Mouse (Mus musculus) embryonic fibroblast, embryonic 13.5 days (primary cell): Measurements from ENCODE around the gene Tuba1c. TPM values are rescaled to one million over a fixed set of nuclear protein-coding genes. Genes with fewer than 3 reads are reported as not detected.

Experiments
- H3K27ac ChIP-seq: 2 replicates; pipeline ENCODE4 v1.5.1; 2012; ENCODE audit warnings: low read length, control low read depth, inconsistent platforms; ENCODE audit not compliant: insufficient read depth
- H3K4me1 ChIP-seq: 2 replicates; pipeline ENCODE4 v1.6.1; 2011; ENCODE audit warnings: low read length; ENCODE audit not compliant: control insufficient read depth, insufficient read depth
- H3K4me3 ChIP-seq: 2 replicates; pipeline ENCODE4 v1.5.1; 2011; ENCODE audit warnings: mild to moderate bottlenecking, control low read depth, low read length; ENCODE audit not compliant: insufficient read depth
- CTCF ChIP-seq: IDR thresholded peaks from 2 replicates; pipeline ENCODE4 v1.5.1; 2011; ENCODE audit warnings: mild to moderate bottlenecking, control low read depth, low read length, moderate library complexity, borderline replicate concordance; ENCODE audit not compliant: insufficient read depth
- POLR2A ChIP-seq: IDR thresholded peaks from 2 replicates; pipeline ENCODE4 v1.6.1; 2011; ENCODE audit warnings: low read depth, mild to moderate bottlenecking, control low read depth, low read length, moderate library complexity
- polyA plus RNA-seq: library from polyadenylated mRNA; stranded (reverse); fragments of >200 nt; gene quantifications from 2 replicates; pipeline ENCODE4 v1.2.4, GENCODE M21; 2011; ENCODE audit warnings: low read depth; ENCODE audit not compliant: missing spikeins, insufficient read length

The Tuba1c gene
- polyA plus RNA-seq: 171 and 395 TPM in 2 replicates

DNA sequence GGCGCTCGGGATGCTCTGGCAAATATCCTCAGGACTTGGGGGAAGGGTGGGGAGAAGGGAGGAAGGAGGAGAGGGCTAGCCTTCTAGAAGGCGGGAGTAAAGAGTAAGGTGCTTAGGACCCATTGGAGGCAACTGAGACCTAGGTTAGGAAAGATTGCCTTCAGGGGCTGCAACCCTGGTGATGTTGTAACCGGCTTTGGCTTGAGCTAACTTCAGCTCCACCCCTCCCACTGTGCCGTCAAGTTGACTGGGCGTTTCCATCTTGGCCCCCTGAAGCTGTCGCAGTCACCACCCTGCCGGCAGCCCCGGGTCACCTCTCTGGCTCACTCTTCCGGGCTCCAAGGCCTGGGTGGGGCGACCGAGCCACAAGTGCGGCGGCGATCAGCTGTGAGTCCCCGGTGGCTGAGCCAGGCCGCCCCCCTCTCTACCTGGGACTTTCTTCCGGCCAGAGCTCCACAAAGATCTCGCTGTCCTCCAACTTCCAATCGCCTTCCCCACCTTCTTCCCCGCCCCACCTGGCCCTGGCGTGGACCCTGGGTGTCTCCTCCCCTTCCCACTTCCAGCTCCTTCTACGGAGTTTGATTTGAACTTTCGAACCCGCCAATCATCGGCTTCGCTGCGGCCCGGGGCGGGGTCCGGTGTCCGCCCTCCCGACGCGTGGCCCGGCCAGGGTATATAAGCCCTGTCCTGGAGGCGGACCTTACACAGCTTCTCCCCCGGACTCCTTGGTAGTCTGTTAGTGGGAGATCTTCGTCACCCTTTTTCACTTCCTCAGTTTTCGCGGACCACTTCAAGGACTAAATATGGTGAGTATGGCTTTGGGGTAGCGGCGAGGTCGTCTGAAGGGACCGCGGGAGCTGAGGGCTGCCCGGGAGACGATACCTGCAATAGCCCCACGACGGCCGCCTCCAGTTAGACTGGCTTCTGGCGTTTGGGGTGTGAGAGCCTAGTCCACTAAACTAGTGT is at the start of gene Tuba1c:
TSS of gene Tuba1c (plus strand) at position 273 of the 966 bp plus-strand sequence.
- Histone ChIP-seq H3K27ac (peak within 1 kb of the TSS; percentile 85), H3K4me1 (peaks cover 4% of the 10 kb centered on the region), H3K4me3 (peak within 1 kb of the TSS; percentile 79)
- TF ChIP-seq POLR2A (peak; percentile 99), CTCF (no peak)

DNA sequence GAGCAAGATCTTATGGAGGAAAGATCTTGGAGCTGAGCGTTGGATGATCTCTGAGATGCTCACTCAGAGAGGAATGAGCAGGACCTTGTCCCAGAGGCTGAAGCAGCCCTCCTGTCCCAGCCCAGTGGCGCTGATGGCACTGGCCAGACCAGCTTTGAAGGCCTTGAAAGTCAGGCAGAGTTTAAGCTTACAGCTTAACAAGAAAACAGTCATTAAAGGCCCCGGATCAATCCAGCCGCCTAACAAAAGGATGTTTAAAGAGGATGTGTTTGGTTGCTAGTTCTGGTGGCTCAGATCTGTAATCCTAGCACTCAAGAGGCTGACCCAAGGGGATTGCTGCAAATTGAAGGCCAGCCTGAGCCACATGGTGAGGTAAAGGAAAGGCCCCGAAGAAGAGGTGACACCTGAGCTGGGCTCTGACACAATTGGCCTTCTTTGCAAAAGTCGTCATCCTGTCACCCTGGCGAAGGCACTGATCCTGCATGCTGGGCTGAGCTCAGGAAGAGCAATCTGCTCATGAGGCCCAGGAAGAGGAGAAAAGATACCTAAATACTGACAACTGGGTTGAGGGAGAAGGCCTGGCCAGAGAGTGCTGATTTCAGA is 49.6 kb upstream of the Tuba1c start:
- Histone ChIP-seq H3K4me1 (0 out of 2 replicates have a peak, but pooled peaks cover 4% of the 10 kb centered on the region), H3K27ac (no peak overlapping the region), H3K4me3 (no peak overlapping the region)
- no peak for TF ChIP-seq POLR2A
- TF ChIP-seq CTCF: no peak

DNA sequence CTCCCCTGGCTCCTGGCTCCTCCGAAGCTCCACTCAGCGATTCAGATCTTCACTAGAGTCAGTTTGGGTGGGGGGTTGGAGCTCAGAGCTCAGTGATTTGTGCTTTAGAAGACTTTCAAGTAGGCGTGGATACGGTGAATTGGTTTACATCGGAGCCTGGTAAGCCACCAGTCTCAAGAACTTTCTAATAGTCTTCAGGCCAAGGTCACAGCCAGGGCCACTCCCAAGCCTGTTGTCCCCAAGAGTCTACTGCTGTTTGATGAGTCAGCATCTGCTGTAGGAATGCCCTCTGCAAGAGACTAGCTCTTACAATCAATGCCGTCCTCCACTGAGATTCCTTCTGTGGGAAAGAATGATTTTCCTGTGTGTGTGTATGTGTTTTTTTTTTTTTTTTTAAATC is 47.6 kb upstream of the Tuba1c start:
- no peak overlapping the region for H3K4me3 ChIP-seq
- H3K27ac ChIP-seq: no peak overlapping the region
- H3K4me1 ChIP-seq: peaks cover 6% of the 10 kb centered on the region; the same call in 1 of the 2 replicates
- TF ChIP-seq POLR2A (no peak), CTCF (no peak)

DNA sequence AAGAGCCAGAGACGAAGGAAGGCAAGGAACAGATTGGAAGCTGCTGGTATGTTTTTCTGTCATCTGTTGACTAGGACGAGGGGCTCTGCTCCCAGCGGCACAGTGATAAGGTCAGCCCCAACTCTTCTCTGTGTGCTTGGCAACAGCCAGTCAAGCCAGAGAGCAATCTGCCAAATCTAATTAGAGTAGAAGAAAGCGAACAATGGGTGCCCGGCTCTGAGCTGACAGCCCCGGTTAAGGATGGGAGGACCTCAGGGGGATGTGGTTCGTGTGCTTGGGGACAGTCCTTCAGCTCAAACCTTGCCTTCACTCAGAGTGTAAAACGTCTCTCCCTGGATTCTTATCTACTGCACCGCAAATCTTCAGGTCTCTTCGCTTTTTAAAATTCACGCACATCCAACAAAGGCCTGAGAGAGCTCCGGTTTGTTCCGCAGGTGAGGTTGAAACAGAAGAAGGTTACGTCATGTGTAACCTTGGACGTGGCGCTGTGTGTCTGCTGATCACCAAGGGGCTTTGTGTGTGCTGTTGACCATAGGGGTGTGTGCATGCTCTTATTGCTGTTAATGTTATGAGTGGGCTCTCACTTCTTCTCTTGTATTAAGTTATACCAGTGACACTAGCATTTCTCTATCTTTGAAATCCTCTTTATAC is 46.1 kb upstream of the Tuba1c start:
- no peak for TF ChIP-seq POLR2A
- TF ChIP-seq CTCF: no peak
- Histone ChIP-seq H3K4me1 (peaks cover 9% of the 10 kb centered on the region), H3K27ac (no peak overlapping the region)

DNA sequence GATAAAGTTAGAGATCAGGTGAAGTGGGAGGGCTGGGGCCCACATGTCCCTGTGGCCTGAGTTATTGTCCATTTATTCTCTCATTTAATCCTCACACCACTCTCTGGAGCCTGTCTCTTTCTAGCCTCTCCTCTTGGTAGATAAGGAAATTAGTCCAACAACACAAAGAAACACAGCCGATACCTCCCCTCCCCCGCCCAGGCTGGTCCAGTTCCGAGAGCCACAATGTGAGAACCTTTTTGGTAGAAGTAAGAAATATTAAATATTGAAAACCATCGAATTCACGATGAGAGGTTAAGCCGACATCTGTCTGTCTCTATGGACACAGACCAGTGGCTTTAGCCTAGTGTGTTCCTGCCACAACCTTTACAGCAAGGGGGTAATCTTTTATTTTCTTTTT is 45.0 kb upstream of the Tuba1c start:
- Histone ChIP-seq H3K27ac (no peak overlapping the region), H3K4me1 (peaks cover 9% of the 10 kb centered on the region), H3K4me3 (no peak overlapping the region)
- TF ChIP-seq POLR2A (no peak), CTCF (no peak)

More for the DNA sequence above, 46.1 kb upstream of the Tuba1c start:
- H3K4me3 ChIP-seq: no peak overlapping the region

DNA sequence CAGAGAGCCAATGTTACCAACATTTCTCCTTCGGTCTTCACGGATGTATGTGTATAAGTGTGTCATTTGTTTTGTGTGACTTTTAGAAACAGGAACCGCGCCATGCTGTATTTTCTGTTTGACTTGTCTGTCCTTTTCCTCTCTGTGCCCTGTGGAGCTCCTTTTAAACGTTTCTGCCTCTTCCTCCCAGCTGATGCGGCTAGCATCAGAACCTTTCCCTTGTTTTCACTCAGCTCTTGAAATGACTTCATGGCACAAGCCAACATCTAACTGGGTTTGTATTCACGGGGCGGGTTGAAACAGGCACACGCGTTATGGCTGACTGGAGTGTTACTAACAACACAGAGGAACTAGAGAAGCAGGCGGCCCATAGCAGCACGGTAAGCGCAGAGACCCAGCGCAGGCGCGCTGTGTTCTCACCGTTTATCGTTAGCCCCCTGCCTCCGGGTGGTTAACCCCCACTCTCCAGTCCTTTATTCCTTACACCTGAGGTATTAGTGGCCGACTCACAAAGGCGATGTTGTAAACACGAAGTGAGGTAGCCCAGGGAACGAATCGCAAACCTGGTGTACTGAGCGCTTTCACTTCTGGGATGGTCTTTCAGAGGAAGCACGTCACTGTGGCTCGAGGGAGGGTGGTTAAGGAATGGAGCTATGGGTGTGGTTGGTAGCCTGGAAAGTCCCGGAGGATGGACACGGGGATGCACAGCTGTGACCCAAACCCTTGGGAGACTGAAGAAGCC is 44.3 kb upstream of the Tuba1c start:
- Histone ChIP-seq H3K27ac (peak overlapping the region; percentile 92), H3K4me3 (peak overlapping the region; percentile 49), H3K4me1 (peaks cover 9% of the 10 kb centered on the region)
- TF ChIP-seq CTCF (no peak), POLR2A (peak; percentile 95)

DNA sequence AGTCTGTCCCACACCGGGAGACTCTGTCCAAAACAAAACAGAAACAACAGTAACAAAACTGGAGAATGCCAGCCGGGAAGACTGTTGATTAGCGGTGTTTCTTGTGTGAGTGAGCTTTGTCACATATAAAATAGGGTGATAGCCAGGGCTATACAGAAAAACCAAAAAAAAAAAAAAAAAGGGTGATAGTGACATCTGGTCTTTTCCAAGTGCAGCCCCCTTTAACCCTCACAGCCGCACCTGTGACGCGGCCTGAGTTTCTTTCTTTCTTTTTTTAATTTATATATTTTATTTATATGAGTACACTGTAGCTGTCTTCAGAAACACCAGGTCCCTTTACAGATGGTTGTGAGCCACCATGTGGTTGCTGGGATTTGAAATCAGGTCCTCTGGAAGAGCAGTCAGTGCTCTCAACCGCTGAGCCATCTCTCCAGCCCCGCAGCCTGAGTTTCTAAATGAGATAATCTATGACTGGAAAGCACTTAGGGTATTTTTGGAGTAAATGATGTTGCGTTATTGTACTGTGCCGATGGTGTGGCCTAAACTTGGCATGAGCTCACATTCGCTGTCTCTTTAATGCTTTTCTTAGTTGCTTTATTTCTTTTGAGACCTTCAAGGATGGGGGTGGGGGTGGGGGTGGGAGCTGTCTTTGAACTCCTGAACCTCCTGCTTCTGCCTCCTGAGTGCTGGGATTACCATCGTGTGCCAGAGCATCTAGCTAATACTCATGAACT is 43.5 kb upstream of the Tuba1c start:
- TF ChIP-seq POLR2A (no peak), CTCF (no peak)
- Histone ChIP-seq H3K27ac (peak overlapping the region; percentile 92), H3K4me1 (peaks cover 11% of the 10 kb centered on the region), H3K4me3 (peak overlapping the region; percentile 49)

DNA sequence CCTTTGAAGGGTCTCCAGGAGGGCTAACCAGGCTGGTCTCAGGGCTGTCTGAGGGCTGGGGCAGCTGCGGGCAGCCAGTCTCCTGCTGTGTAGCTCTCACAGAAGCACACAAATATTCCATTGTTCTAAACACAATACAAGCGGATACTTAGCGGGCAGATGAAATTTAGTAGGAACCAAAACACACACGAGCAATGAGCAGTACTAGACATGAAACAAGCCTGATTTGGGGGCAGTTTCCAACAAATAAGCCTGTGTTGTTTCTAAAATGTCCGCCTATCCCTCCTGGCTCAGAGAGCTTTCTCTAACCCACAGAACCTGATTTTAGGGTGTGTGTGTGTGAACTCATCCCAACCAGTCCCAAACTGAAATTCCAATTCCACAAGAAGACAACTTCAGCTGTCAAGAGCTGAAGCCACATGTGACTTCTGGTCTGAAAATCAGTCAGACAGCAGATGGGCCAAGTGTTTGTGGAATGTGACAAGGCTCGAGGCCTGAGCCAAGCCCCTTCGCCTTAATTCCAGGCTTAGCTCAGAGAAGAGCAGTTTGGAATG is 42.5 kb upstream of the Tuba1c start:
- TF ChIP-seq POLR2A (no peak), CTCF (no peak)
- Histone ChIP-seq H3K27ac (peak overlapping the region; percentile 91), H3K4me1 (peaks cover 16% of the 10 kb centered on the region)

More for the DNA sequence above, 42.5 kb upstream of the Tuba1c start:
- H3K4me3 ChIP-seq: no peak overlapping the region
